34 mouse cellular contexts compared by ENCODE assay signal in genomic region chr2:146581220-146581619, GRCm38 (mm10).
"Had no signal": no experiment of that assay in that cellular context is flagged by ENCODE, and none has a peak within 500 bp of the region (broad histone marks: within the 10 kb centered on the region; RNA-seq: fewer than 3 reads in every experiment).

No protein-coding gene starts in this region.

- H3K9me3 ChIP-seq: heart, embryonic 12.5 days; heart, embryonic 13.5 days; heart, embryonic 15.5 days; hindbrain, embryonic 10.5 days; hindbrain, embryonic 12.5 days; hindbrain, embryonic 13.5 days; hindbrain, embryonic 15.5 days; intestine, embryonic 15.5 days; kidney, embryonic 15.5 days had no signal

- H3K27ac ChIP-seq: heart, embryonic 13.5 days; heart, embryonic 15.5 days; hindbrain, embryonic 10.5 days; hindbrain, embryonic 12.5 days; hindbrain, embryonic 13.5 days; hindbrain, embryonic 14.5 days; hindbrain, embryonic 15.5 days; hindbrain, postnatal 0 days; intestine, embryonic 15.5 days; kidney, embryonic 15.5 days; kidney, postnatal 0 days; layer of hippocampus, adult 2 months; left cerebral cortex, adult 2 months had no signal

- H3K4me3 ChIP-seq: heart, embryonic 12.5 days; heart, embryonic 13.5 days; heart, embryonic 15.5 days; hindbrain, embryonic 10.5 days; hindbrain, embryonic 12.5 days; hindbrain, embryonic 13.5 days; hindbrain, embryonic 15.5 days; intestine, embryonic 15.5 days; kidney, embryonic 15.5 days; layer of hippocampus, adult 2 months; left cerebral cortex, adult 2 months had no signal

- DNase-seq: heart, postnatal 10 days; heart, postnatal 14 days; heart, postnatal 4 days; kidney, adult 11 months; kidney, adult 18-20 months; kidney, adult 2 months; kidney, adult 8-10 months; kidney, adult 9 months; kidney, postnatal 10 days; kidney, postnatal 14 days; kidney, postnatal 25 days; kidney, postnatal 36 days; kidney, postnatal 4 days; layer of hippocampus, adult 9-11 months; layer of hippocampus, postnatal 36 days had no signal

- H3K4me2 ChIP-seq: heart, embryonic 11.5 days; heart, embryonic 12.5 days; heart, embryonic 13.5 days; heart, embryonic 15.5 days; hindbrain, embryonic 12.5 days; hindbrain, embryonic 13.5 days; hindbrain, embryonic 14.5 days; hindbrain, embryonic 15.5 days; intestine, embryonic 15.5 days; kidney, embryonic 15.5 days had no signal

- H3K36me3 ChIP-seq: heart, embryonic 12.5 days; heart, embryonic 13.5 days; heart, embryonic 15.5 days; hindbrain, embryonic 10.5 days; hindbrain, embryonic 12.5 days; hindbrain, embryonic 13.5 days; hindbrain, embryonic 15.5 days; intestine, embryonic 15.5 days; kidney, embryonic 15.5 days had no signal

- H3K27me3 ChIP-seq: heart, embryonic 12.5 days; heart, embryonic 13.5 days; heart, embryonic 15.5 days; hindbrain, embryonic 12.5 days; hindbrain, embryonic 13.5 days; hindbrain, embryonic 15.5 days; intestine, embryonic 15.5 days; kidney, embryonic 15.5 days had no signal

- ATAC-seq: hindbrain, embryonic 16.5 days; hindbrain, postnatal 0 days; inflammation-experienced regulatory T-cells, adult 6 months; intestine, embryonic 15.5 days; intestine, embryonic 16.5 days; intestine, postnatal 0 days had no signal

- H3K9ac ChIP-seq: heart, embryonic 12.5 days; heart, embryonic 13.5 days; heart, embryonic 15.5 days; hindbrain, embryonic 12.5 days; hindbrain, embryonic 13.5 days; hindbrain, embryonic 14.5 days; hindbrain, embryonic 15.5 days; intestine, embryonic 15.5 days; kidney, embryonic 15.5 days had no signal

- H3K4me1 ChIP-seq: hindbrain, embryonic 10.5 days; hindbrain, embryonic 12.5 days; hindbrain, embryonic 13.5 days; hindbrain, embryonic 15.5 days; intestine, embryonic 15.5 days had no signal
